Mouse (Mus musculus) lung, adult 2 months (tissue): ENCODE results near the gene Sertad3.

Experiments used
- CTCF ChIP-seq: fragments of 200-500 bp; IDR thresholded peaks from 2 replicates; pipeline ENCODE4 v1.5.1; 2011; ENCODE audit warnings: mild to moderate bottlenecking, low read length, control low read depth; ENCODE audit not compliant: insufficient read depth
- POLR2A ChIP-seq: fragments of 200-500 bp; IDR thresholded peaks from 2 replicates; pipeline ENCODE4 v1.6.1; 2011; ENCODE audit warnings: low read depth, mild to moderate bottlenecking, control low read depth, low read length, borderline replicate concordance; ENCODE audit errors: extremely low read depth

- no peak for TF ChIP-seq POLR2A
- TF ChIP-seq CTCF = no peak
These were observed 27.5 kb upstream of the Sertad3 start for GRCm38 (mm10) chr7:27446051-27446450.
